Mouse (Mus musculus) retina, adult 2 months (tissue): ENCODE measurements at regions not wholly inside any gene's neighbourhood (a gene's known extent, or its start where the extent isn't known, plus 50 kb on each side); places are given as distances from the start of the nearest gene placed in this dataset.
"Not testable (repeated sequence)": the region's sequence is repeated elsewhere in the genome, so short reads cannot be mapped to it uniquely, and the experiment has no call there.

Experiments used
- DNase-seq: peaks from one replicate; pipeline ENCODE4 v3.0.0-alpha.2; 2012; ENCODE audit warnings: low read depth, low spot score

DNA sequence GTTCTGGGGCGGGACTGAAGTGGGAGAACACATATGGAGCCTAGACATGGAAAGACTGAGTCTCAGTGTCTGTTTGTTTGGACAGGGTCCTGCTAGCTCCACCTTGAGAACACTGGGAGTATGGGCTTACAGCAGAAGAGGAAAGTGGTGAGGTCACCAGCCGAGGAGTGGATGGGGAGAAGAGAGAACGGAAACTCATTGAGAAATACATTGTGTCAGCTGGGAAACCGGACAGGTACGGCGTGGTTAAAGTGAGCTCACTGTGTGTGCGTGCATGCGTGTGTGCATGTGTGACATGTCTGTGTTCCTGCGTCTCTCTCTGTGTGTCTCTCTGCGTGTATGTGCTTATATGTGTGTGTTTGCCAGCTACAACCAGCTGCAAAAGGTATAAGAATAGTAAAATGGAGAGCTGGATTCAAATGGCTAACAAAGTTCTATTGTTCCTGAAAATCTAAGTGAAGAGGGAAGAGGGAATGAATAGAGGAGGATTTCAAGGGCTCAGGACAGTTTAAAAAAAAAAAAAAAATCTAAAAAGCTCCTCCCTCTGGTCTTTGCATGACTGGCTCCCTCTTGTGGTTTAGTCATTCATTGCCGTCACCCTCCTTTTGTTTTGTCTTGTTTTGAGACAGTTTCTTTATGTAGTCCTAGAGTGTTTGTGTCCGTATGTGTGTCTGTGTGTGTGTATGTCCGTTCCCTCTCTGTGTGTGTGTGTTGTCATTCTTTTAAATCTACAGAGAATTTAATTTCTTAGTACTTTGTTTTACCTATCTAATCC, 52.0 kb upstream of the Ak4 start:
- DNase-seq: no peak

GRCm38 (mm10) chr4:101365299-101365698, 53.8 kb upstream of the Ak4 start:
- no peak for DNase-seq

- no peak for DNase-seq
These were observed 54.4 kb upstream of the Ak4 start for GRCm38 (mm10) chr4:101364716-101365115.

DNA sequence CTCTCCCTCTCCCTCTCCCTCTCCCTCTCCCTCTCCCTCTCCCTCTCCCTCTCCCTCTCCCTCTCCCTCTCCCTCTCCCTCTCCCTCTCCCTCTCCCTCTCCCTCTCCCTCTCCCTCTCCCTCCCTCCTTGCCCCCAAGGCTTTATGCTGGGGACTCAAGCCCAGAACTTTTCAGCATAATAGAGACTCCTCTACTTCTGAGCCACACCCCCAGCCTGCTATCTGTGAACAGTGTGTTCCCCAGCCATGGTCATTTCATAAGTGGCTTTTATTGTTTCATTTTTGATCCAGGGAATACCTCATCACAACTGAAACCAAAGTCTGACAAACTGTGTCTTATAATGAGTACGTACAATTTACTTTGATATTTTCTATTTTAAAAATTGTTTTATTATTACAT, 55.8 kb upstream of the Ak4 start:
- not testable (repeated sequence) for DNase-seq

- DNase-seq: no peak
These were observed 57.3 kb upstream of the Ak4 start for GRCm38 (mm10) chr4:101361779-101362178.

- no peak for DNase-seq
These were observed 58.8 kb upstream of the Ak4 start for GRCm38 (mm10) chr4:101360296-101360695.

GRCm38 (mm10) chr4:101359119-101359518, 60.0 kb upstream of the Ak4 start:
- no peak for DNase-seq

- DNase-seq: no peak
These were observed 60.6 kb upstream of the Ak4 start for GRCm38 (mm10) chr4:101358525-101358924.

GRCm38 (mm10) chr4:101357923-101358322, 61.2 kb upstream of the Ak4 start:
- DNase-seq: no peak

DNA sequence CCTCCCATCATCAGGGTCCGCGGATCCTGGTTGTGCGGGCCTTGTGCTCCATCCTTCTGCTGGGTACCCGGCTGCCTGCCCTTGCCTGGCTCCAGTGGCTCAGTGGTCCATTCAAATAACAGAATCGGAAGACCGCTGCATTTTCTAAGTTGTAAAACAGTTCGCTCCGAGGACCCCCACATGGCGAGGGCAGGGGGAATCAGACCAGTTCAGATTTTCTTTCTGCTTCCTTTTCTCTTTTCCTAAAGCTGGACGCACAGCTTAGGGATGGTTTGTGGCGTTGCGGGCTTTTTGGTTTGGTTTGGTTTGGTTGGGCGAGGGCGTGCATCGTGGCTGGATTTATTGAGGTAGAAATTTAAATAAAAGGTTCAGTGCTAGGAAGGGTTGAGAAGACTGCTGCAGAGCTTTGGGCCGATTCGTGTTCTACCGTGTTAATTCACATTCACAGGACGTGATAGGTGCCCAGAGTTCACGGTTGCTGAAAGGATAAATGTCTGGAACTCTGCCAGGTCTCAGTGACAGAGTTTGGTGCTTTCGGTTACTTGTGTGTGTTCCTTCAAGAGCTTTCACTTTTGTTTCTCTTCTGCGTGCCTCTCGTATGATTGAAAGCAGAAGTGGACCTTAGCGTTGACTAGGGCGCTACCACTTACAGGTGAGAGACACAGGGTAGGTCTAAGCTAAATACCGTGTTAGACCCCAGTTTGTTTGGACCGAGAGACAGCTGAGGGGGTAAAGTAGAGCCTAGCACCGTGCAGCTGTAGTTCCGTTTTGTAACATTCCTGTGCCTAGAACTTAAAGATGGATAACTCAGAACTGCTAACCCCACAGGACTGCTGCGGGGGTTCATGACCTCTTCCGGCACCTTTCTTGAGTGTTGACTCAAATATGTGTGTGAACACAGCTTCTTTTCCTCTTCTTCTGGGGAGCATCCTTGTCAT, 61.9 kb upstream of the Ak4 start:
- no peak for DNase-seq

DNA sequence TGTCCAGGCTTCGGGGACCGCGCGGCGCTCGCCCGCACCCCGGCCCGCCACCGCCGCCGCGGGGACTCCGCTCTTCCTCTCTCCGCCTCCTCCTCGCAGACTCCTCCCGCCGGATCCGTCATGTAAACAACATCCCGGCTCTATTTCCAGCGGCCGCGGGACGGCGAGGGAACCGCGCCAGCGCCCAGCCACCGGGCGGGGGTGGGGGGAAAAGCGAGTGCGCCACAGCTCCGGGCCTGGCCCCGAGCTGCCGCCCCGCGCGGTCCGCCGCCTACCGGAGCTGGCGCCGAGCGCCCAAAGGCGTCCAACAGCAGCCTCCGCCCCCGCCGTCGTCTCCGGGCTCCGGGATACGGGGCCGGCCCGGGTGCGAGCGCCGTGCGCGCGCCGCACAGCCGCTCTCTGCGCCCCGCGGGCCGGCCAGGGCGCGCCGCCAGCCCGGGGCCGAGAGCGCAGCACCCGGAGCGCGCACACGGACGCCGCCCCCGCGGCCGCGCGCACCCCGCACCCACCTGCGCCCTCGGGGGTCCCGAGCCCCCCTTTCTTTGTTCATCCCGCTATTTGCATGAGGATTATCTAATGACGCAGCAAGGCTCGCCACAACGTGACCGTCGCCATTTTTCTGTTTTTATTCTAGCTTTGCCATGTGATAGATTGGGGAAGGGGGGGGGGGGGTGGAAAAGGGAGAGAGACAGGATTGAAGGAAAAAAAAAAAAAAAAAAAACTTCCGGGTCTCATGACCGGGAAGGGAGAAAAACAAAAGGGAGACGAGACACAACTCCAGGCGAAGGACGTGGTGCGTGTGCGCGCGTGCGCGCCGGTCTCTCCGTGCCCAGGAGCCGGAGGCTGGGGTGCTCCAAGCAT, 62.8 kb upstream of the Ak4 start:
- DNase-seq: peak; percentile 72

DNA sequence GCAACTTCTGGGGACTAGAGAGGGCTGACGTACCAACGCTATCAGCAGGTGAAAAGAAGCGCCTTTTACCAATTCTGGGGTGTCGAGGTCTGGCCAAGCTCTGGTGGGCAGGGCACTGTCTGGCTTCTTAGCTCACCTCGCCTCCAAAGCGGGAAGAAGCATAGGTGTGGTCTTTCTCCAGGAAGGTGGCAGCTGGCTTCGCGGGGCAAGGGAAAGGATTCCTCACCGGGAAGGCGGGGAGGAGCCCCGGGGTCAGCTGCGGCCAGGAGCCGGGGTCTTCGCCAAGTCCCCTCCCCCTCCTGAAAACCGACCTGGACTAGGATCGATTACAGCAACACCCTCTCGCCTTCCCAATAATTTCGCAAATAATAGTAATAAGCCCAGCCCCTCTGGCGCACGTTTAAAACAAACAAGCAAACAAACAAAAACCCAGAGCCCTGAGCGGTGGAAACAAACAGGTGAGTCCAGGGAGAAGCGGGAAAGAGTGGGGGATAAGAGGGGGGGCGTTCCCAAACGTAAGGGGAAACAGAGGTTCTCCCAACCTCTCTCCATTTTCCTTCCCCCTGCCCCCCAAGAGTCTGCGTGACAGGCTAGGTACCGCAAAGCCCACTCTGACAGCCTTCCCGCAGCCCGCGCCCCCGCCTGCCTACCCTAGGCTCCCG, 63.5 kb upstream of the Ak4 start:
- no peak for DNase-seq

DNA sequence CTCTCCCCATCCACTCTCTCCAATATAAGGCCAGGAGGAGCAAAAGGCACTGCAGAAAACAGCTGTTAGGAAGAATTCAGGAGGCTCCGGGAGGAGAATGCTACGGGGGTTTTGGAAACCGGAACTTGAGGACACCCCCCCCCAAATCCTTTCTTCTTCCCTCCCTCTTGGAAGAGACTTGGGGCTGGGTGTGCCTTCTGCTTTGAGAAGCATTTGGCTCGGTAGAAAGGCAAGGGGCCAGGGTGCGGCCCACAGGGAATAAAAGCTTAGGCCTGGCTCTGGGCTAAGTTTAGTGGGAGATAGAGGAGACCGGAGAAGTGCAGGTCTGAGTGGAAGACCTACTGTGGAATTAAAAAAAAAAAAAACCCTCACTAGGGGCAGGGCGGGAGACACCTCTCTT, 64.1 kb upstream of the Ak4 start:
- DNase-seq: no peak

- no peak for DNase-seq
These were observed 64.8 kb upstream of the Ak4 start for GRCm38 (mm10) chr4:101354086-101354855.

DNA sequence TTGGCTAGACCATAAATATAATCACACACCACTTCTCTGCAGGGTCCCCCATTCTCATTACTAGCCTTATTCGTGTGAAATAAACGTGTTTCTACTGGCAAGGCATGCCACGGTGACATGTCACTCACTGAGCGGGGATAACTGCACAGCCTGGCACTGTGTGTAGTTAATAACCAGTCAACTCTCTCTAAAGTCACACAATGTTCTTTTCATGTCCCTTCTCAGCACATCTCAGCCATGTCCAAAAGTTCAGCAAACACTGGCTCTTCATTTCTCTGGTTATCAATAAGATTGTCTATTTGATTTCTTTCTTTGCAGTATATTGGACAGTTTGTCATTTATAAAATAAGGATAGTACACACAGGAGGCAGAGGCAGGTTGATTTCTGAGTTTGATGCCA, 66.9 kb upstream of the Ak4 start:
- no peak for DNase-seq

DNA sequence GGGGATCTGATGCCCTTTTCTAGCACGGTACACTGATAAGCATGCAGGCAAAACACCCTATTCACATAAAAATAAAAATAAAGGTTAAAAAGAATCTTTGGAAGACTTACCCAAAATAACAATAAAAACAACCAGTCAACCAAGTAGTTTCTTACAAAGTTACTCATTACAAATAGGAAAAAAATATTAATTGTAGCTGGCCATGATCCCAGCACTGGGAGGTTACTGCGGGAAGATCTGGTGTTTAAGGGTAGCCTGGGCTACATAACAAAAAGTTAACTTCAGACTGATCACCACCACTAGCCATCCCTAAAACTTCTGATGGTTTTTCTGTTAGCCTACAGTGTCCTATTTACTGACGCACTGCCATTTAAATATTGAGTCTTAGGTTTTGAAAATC, 67.4 kb upstream of the Ak4 start:
- DNase-seq: no peak

- no peak for DNase-seq
These were observed 68.4 kb upstream of the Ak4 start for GRCm38 (mm10) chr4:101350656-101351055.

- no peak for DNase-seq
These were observed 68.9 kb upstream of the Ak4 start for GRCm38 (mm10) chr4:101350222-101350621.

DNA sequence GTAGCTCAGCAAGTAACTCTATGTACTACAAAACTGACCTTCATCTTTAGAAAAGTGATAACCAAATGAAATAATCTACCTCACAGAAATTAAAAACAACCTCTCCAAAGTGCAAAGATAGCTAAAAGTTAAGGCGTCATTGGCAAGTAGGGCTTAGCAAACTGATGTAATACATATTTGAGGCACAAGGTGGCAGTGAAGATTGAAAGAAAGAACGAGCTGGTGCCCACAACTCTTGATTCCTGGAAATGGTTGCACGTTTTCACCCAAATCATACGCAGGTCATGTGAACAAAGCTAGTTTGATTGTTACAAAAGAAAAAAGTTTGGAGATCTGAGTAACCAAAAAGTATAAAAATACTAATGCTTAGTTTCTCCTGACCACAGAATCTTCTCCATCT, 69.7 kb upstream of the Ak4 start:
- peak; percentile 46 for DNase-seq

DNA sequence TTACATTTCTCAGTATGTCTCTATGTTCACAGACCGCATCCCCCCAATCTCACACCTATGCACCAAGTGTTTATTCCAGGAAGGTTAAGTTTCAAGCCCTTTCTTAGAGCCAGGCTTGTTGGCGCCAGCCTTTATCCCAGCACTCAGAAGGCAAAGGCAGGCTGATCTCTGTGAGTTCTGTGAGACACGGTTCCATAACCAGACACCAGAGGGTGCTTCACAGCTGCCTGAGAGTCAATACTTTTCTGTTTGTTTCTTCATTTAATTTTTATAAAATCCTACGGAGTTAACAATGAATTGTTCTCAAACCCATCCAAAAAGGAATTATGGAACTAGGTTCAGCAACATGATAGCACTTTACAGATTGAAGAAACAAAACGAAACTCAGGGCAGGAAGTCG, 71.8 kb upstream of the Ak4 start:
- DNase-seq: no peak
